Mouse (Mus musculus): Measurements from ENCODE around the gene AI413582.

Gene AI413582

DNA sequence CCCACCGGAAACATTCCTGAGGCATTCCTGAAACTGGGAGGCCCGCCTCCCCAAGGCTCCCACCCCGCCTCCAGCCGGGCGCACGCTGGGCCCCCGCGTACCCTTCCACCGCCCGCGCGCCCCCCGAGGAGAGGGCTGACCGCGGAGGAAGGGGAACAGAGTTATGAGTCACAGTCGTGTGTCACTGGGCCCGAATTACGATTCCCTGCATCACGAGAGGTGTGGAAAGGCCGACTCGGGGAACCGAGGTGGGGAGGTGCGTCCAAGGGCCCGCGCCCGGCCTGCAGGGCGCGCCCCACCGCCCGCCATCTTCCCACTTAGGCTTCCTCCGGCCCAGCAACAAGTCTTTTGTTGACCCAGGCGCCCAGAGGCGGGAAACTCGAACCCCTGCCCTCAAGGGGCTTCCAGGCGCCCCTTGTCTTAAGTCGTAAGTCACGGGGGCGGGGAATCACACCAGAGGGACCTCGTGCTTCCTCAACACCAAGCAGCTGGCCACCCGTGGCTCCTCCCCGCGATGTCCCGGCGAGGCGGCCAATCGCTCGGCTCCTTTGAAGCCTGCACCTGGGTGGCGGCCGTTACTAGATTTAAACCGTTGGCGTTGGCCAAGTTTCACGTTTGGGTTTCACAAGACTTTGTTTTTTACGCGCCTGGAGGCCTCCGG lies 9.9 kb downstream of the AI413582 start:
- peak; percentile 84 for DNase-seq (ENCODE audit: low spot score)

DNA sequence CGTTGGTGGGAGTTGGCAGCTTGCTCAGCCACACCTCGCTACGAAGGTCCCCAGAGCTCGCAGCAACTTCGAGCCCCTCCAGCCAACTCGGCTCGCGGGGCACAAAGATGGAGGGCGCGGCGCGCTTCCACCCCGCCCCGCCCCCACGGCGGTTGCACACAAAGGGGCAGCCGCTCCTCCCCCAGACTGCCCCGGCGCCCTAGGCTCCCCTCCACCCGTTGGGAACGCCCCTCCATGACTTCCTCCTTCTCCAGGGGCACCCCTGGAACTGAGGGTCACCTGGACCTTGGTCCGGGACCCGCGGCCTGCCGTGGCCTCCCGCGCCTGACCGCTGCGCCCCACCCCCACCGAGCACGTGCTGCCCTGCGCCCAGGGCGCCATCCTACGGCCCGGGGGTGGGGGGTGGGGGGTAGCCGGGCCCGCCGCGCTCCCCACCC lies 10.5 kb downstream of the AI413582 start:
- peak; percentile 80 for DNase-seq (ENCODE audit: low spot score)

DNA sequence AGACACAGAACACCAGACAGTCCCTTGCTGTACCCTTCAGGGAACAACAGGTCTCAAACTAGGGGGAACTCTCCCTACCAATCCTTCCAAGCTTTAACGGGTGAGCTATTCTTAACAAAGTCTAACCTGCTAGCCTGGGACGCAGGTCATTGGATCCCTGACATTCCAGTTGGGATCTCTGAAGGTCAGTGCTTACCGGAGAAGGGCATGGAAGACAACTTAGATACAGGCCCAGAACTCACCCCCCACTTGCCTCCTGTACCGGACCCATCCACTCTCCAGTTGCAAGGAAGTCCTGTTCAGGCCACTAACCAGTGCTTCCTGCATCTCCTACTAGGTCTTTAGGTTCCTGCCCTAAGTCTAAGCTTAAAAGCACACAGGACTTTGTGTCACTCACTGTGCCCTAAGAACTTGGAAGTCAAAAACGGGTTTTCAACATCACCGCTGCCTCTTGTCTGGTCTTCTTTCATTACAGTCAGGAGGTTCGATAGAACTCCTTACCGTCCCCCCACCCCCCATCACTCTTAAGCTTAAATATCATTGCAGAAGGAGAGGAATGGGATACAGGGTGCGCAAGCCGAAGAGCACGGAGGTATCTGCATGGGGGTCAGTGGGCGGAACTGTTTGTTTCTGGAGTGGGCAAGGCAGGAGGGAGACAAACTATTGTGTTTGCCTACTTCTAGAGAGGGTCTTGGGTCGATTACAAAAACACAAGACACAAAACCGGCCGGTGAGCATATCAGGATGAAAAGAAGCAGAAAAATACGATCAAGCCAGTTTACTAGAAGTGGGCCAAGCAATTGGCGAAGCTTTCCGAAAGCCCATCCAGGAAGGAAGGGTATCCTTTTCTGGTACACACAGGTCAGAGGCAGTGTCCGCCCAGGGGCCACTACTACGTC lies 11.2 kb downstream of the AI413582 start:
- DNase-seq (ENCODE audit: low spot score): no peak

DNA sequence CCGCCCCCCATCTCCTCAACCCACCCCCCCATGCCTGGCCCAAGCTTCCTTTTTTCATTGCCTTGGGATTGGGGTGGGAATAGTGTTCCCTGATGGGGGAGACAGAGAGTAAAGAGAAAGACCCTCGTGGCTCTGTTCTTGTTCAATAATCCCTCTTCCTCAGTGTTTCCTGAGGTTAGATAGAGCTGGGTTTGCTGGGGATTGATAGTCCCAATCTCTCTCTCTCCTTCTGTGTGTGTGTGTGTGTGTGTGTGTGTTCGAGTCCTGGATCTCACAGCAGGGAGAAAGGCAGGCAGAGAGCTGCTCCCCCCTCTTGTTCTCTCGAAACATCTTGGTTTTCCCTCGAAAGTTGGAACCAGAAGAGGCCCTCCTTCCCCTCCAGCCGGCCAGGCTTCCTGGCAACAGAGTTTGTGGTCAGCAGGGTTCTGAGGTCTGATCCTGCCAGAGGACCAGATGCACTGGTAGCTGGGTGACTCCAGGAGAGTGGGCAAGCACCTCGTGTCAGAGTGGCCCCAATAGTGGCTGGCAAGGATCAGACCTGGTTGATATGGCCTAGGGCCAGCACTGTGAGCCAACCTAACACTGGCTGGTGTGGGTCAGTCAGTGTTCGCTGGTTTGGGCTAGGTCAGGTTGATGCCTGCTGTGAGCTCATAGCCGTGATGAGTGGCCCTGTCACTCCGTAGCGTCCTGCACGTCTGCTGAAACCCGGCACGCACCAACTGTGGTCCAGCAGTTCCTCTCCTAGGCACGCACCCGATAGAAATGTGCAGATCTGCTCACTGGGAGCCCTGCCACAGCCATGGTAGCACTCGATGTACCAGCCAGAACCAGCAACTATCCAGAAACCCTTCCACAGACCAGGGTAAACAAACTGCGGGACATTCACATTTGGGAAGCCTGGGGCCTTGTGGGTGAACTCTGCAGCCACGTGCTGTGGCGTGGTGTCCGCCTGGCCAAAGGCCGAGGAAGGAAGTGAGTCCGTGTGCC lies 13.0 kb downstream of the AI413582 start:
- DNase-seq (ENCODE audit: low spot score): no peak

DNA sequence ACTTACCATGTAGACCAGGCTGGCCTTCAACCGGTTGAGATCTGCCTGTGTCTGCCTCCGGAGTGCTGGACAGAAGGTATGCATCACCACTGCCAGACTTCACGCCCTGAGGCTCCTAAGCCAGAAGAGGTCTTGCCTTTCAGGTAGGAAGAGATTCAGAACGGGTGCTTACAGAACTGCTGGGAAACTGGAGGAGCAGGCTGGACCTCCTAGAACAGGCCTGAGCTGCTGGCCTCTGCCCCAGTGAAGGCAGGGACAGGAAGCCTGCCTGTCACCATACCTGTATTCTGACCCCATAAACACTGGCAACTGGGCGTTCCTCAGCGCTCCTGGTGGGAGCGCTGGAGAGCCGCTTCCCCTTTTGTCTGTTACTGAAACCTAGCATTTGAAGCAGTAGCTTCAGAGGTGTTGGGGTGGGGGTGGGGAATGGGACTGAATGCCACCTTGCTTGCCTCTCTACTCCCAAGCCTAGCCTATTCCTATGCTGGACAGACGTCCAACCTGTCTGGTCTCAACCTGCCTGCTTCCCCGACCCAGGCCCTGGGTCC lies 14.1 kb downstream of the AI413582 start:
- DNase-seq (ENCODE audit: low spot score): no peak

DNA sequence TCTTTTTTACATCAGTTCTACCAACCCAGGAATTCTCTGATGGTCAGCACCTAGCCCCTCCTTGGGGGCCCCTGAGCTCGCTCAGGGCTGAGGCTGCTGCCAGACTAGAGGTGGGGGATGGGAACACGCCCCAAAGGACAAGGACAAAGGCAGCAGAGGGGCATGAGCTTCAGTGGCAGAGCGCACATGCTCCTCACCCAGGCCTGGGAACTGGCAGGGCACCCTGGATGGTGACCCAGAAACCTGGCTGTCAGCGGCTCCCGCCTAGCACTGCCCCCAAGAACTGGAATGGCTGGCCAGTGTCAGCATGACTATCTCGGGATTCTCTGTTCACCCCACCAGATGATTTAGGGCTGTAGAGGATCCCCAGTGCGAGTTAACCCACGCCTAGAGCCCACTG lies 16.3 kb downstream of the AI413582 start:
- DNase-seq (ENCODE audit: low spot score): peak; percentile 75

DNA sequence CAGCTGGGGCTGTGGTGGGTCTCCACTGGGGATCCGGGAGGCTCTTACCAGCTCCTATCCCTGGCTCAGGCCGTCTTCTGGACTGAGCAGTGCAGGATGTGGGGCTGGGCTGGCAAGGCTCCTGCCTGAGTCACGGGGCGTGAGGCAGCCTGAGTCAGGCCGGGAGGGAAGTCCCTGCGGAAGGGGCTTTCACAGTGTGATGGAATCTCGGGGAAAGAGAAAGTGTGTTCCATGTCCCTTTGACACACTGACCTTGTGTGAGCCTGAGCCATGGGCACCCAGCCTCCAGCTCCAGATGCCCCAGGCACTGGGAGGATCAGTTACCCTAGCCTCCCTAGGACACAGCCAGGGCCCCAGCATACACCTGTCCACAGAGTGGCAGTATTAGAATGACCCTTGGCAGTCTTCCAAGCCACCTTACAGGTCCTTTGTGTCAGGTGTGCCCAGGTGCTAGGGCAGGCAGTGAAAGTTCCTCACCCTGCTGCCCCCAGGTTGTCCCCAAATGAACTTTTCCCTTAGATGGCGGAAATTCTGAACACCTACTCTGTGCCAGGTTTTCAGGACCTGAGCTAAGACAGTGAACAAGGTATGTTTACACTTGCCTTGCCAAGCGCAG lies 18.2 kb downstream of the AI413582 start:
- DNase-seq (ENCODE audit: low spot score): no peak

DNA sequence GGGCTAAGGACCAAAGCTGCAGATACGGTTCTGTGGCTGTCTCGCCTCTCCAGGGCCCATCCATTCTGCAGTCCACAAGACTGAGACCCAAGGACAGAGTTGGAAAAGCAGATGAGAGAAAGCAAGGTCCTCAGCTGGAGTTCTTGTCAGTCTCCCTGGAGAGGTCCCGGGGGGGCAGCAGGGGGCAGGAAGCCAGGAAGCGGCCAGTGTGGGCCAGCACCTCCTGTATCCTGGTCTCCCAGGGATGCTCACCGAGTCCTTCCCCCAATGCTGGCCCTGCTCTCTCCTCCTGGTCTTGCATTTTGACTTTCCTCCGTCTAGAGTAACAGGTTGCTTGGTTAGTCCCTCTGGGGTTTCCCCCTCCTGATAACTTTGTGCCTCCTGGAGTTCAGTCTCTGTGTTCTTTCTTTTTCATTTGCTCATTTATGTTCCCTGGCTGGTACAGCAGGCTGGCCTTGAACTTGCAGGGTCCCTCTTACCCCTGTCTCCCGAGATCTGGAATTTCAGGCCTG lies 18.9 kb downstream of the AI413582 start:
- no peak for DNase-seq (ENCODE audit: low spot score)

DNA sequence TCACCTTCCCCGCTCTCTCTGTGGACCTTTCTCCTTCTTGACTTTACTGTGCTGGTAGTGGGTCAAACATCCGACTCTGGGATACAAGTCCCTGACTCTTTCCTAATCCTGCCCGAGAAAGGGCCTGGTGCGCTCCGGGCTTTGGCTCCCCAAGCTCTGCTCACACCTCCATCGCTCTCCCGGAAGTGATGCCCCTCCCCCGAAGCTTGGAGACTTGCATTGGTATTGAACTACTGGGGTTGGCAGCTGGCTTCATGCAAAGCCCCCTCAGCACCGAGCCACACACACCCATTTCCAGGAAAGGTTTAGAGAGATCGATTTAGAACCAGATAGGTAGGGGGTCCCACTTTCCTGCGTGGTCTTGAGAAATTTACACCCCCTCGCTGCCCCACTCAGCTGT lies 19.6 kb downstream of the AI413582 start:
- no peak for DNase-seq (ENCODE audit: low spot score)

DNA sequence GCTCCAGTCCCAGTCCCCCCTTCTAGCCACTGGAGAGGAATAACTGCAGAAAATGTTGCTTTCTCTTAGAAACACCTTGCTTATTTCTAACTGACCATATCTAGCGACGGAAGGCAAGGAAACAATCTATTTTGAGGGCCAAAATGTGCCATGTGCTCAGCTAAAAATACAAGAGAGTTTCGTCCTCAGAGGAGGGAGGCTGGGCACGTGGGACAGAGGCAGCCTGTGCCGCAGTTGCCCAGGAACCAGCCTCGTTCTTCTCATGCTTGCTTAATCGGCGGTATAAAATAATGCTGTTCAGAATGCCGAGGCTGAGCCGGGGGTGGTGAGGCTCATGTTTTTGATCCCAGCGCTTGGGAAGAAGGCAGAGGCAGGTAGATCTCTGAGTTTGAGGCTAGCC lies 21.0 kb downstream of the AI413582 start:
- no peak for DNase-seq (ENCODE audit: low spot score)

DNA sequence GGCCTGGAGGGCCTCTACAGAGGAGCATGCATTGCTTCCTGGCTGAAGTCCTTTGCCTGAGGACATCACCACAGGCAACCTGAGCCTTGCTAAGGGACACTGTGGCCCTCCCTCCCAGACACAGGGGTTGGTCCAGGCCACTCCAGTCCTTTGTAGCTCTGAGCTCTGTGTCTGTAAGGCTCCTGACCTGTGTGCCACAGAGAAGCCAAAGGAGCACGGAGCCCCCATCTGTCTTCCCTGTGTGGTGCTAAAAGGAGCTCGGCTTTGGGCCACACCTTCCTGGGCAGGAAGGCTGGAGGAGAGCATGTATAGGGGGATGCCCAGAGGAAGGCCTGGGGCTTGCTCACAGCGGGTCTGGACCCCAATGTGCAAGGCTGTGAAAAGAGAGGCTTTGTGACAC lies 23.6 kb downstream of the AI413582 start:
- no peak for DNase-seq (ENCODE audit: low spot score)

DNA sequence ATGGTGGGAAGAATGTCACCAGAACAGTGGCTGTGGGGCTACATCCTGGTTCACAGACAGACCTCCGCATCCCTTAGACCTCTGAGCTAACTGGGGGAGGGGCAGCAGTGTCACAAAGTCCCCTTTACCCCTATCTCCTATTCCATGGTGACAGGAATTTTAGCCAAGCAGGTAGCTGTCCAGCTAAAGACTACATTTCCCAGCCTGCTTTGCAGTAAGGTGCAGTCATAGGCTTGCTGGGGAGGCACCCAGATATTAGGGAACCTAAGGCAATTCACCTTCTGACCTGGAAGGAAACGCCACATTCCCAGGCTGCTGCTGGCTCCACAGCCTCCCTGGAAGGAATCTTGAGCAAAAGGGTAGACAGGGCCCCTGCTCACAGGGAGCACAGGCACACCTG lies 24.3 kb downstream of the AI413582 start:
- no peak for DNase-seq (ENCODE audit: low spot score)

DNA sequence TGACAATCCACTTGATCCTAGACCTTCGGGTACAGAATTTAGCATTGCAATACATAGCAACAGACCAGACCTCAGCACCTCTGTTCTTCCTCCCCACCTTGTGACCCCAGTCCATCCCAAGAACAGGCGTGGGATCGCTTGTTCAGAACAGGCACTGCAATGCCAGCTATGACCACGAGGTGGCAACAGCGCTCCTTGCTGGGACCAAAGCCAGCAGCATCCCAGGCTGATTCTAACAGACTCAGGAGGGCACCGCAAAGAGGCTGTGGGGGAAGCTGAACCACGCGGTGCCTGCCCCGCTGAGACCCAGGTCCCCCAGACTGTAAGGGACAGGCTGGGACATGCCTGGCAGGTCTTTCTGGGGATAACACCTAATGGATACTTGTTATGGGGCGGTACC lies 30.8 kb downstream of the AI413582 start:
- DNase-seq (ENCODE audit: low spot score): peak; percentile 96

DNA sequence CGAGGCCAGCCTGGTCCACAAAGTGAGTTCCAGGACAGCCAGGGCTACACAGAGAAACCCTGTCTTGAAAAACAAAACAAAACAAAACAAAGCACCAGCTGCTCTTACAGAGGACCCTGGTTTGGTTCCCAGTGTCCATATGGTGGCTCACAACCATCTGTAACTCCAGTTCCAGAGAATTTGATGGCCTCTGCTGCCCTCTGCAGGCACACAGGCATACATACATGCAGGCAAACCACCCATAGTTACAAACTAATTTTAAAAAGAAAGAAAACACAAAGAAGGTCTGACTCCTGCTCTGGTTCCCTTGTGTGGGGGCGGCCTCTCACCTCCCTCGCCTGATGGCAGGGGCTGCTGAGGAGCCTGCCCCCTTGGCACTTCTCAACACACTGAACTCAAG lies 32.2 kb downstream of the AI413582 start:
- DNase-seq (ENCODE audit: low spot score): no peak

DNA sequence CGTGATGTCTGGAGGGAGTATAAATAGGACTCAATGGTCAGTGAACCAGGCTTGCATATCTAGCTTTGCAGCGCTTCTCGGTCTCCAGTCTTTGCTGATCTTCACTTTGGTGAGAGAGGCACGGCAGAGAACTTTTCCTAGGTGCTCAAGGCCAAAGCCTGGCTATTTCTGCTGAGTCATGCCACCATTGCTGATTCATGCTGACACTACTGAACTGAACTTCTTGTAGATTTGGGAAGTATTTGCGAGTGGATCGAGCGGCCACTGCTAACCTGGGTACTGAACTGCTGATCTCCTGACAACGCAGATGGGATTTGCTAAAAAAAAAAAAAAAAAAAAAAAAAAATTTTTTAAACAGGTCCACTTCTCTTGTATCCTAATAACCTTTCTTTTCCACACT lies 33.5 kb downstream of the AI413582 start:
- no peak for DNase-seq (ENCODE audit: low spot score)

DNA sequence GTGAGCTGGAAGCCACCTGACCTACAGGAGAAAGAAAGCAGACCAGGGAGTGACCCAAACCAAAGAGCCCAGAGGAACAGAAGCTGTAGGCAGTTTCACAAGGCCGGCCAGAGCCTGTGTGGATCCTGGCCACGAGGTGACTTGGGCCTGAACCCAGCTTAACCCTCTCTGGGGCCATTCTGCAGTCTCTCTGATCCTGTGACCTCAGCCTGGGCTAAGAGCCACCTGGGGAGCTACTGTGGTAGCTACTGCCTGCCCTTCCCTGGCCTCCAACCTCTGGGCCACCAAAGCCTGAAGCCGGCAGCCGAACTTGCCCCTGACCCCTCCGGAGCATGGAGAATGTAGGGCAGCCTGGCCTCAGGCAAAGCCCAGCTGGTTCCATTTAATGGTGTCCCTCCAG lies 36.8 kb downstream of the AI413582 start:
- no peak for DNase-seq (ENCODE audit: low spot score)

DNA sequence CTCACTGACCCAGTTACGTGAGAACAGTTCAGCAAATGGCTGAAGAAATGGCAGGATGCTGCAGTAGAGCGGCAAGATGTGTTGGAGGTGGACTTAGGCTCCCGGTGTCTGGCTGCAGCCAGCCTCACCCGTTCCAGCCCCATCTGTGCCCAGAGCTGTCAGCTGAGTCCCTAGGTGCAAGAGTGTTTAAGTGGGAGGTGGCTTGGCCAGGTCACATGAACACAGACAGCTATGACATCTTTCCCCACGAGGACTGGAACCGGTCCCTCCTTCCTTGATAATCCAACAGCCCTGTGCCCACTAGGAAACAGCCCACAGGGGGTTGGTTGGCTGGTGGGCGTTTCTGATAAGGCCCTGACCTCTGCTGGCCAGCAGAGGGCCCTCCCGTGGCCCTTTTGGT lies 37.5 kb downstream of the AI413582 start:
- peak; percentile 57 for DNase-seq (ENCODE audit: low spot score)

DNA sequence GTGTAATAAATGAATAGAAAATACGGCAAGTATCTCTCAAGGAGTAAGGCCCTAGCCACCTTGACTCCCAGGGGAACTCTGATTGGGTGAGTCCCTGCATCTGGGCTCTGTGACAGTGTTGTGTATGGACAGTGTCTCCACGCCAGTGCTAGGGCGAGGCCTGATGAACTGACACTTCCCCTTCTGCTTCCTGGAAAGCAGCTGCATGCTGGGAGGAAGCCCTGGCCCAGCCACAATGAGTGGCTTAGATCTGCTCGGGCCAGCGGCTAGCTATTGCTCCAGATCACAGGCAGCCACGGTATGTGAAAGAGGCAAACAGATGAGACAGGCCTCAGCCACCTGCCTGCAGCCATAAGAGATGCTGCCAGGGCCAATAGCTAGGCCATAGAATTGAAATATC lies 38.4 kb downstream of the AI413582 start:
- DNase-seq (ENCODE audit: low spot score): no peak

DNA sequence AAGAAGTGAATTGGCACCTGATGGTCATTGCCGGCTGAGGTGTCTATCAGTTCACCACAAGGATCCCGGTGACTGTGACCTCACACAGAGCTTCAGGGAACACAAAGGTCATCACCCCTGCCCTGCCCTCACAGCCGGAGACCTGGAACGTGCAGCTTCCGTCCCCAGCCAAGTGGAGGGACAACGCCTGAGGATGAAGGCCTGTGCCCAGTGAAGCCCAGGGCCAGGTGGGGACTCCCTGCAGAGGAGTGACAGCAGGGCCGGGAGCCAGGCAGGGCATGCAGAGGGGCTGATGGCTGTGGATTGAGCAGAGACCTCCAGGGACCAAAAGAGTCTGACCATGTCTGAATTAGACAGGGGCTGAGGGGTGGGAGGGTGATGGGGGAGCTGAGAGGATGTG lies 42.4 kb downstream of the AI413582 start:
- DNase-seq (ENCODE audit: low spot score): no peak

DNA sequence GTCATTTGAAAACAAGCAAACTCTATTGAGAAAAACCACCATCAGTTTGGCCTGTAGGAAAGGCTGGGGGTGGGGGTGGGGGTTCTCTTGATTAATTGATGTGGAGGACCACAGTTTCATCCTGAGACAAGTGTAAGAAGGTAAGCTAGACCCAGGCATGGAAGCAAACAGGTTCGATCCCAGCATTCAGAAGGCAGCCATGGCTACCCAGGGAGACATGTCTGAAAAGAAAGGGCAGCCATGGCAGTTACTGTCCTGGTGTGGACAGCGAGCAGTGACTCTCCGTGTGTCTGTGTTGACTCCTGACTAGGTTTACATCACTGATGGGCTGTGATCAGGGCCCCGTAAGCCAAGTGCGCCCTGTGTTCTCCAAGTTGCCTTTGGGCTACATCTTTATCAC lies 44.3 kb downstream of the AI413582 start, which contains the start of gene Grm4:
Gene Grm4, minus strand, starts transcription at position 101 of the 400 bp plus-strand sequence.
- no peak for DNase-seq (ENCODE audit: low spot score)

DNA sequence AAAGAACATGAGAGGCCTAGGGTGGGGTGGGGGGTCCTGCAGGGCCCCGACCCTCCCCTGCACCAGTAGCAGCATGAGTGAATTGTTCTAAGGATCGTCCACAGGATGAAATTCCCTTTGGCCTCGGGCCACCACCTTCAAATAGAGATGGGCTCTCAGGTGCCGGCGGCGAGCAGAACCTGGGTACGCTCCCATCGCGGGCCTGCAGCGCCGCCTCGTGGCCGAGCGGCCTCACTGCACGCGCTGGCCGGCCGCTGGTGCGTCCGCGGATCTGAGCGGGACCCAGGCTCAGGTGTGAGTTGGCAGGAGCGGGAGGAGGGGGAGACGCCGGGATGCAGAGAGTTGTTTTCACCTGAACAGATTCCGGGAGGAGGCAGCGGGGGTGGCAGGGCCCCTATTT lies 45.0 kb downstream of the AI413582 start:
- DNase-seq (ENCODE audit: low spot score): peak; percentile 83

Data from retina, embryonic 14.5 days (tissue).